Mouse (Mus musculus): ENCODE data around the gene Rhbdl1. TPM values are rescaled to one million over a fixed set of nuclear protein-coding genes. Genes with fewer than 3 reads are reported as not detected.

Rhbdl1 gene
- polyA plus RNA-seq, 1 experiment from 2014 or later, result 1.7 TPM

- Histone ChIP-seq H3K4me2 (ENCODE audit: low read depth, low read length) (peak overlapping the region; percentile 93), H3K27ac (ENCODE audit: low read length) (no peak overlapping the region; the same call in 1 of the 2 replicates), H3K9me3 (replicated peaks; ENCODE audit: control insufficient read depth, low read length) (no peaks in the 10 kb centered on the region), H3K4me1 (ENCODE audit: control insufficient read depth, insufficient read depth, low read length) (peaks cover 25% of the 10 kb centered on the region), H3K36me3 (ENCODE audit: control insufficient read depth, insufficient read depth) (no peaks in the 10 kb centered on the region), H3K4me3 (ENCODE audit: low read length) (peak overlapping the region; percentile 92), H3K9ac (ENCODE audit: low read length) (peak overlapping the region; percentile 84), H3K27me3 (ENCODE audit: control insufficient read depth, insufficient read depth, low read length) (no peaks in the 10 kb centered on the region)
- WGBS, result 3% methylated on average over 37 of the region's 37 CpGs
- ATAC-seq (replicated peaks; ENCODE audit: extremely low read depth, insufficient read depth, low FRiP score), result no peak
These were observed 40.8 kb downstream of the Rhbdl1 start for GRCm38 (mm10) chr17:25796211-25796771.

DNA sequence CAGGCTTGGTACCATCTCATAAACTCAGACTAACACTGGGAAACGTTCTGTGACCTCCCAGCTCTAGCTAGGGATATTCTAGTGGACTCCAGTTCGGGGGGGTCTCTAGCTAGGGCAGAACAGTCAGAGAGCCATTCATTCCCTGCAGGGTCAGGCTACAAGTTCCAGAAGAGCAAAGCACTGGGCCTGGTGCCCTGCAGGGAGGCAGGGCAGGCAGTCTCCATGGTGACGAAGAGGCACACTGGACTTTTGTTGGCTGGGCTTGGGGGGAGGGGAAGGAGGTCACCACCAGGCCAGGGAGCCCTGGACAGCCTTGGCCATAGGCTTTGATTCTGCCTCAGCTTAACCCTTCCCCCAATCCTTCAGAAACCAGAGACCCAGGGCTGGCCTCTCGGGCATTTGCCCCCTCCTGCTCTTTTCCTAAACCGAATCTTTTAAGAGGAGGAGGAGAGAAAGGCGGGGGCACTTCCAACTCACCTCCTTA is 41.4 kb downstream of the Rhbdl1 start, which contains the start of gene AC134908.4:
AC134908.4 (minus strand) TSS at position 51 of the 484 bp plus-strand sequence.
- Histone ChIP-seq H3K4me1 (ENCODE audit: control insufficient read depth, insufficient read depth, low read length) (peaks cover 31% of the 10 kb centered on the region), H3K9ac (ENCODE audit: low read length) (peak within 1 kb of the TSS; percentile 84), H3K4me3 (ENCODE audit: low read length) (peak within 1 kb of the TSS; percentile 92), H3K27ac (ENCODE audit: low read length) (no peak within 1 kb of the TSS; the same call in 1 of the 2 replicates), H3K9me3 (replicated peaks; ENCODE audit: control insufficient read depth, low read length) (no peaks in the 10 kb centered on the region), H3K4me2 (ENCODE audit: low read depth, low read length) (peak within 1 kb of the TSS; percentile 93), H3K27me3 (ENCODE audit: control insufficient read depth, insufficient read depth, low read length) (no peaks in the 10 kb centered on the region), H3K36me3 (ENCODE audit: control insufficient read depth, insufficient read depth) (no peaks in the 10 kb centered on the region)
- ATAC-seq (replicated peaks; ENCODE audit: extremely low read depth, insufficient read depth, low FRiP score), result no peak
- WGBS, result 32% methylated on average over 6 of the region's 6 CpGs

GRCm38 (mm10) chr17:25794998-25795397 is 42.1 kb downstream of the Rhbdl1 start:
- WGBS, result 85% methylated on average over 17 of the region's 17 CpGs
- Histone ChIP-seq H3K4me2 (ENCODE audit: low read depth, low read length) (no peak overlapping the region), H3K27me3 (ENCODE audit: control insufficient read depth, insufficient read depth, low read length) (no peaks in the 10 kb centered on the region), H3K36me3 (ENCODE audit: control insufficient read depth, insufficient read depth) (no peaks in the 10 kb centered on the region), H3K27ac (ENCODE audit: low read length) (no peak overlapping the region), H3K4me1 (ENCODE audit: control insufficient read depth, insufficient read depth, low read length) (peaks cover 31% of the 10 kb centered on the region), H3K9me3 (replicated peaks; ENCODE audit: control insufficient read depth, low read length) (no peaks in the 10 kb centered on the region), H3K4me3 (ENCODE audit: low read length) (no peak overlapping the region), H3K9ac (ENCODE audit: low read length) (no peak overlapping the region)
- no peak for ATAC-seq (replicated peaks; ENCODE audit: extremely low read depth, insufficient read depth, low FRiP score)

DNA sequence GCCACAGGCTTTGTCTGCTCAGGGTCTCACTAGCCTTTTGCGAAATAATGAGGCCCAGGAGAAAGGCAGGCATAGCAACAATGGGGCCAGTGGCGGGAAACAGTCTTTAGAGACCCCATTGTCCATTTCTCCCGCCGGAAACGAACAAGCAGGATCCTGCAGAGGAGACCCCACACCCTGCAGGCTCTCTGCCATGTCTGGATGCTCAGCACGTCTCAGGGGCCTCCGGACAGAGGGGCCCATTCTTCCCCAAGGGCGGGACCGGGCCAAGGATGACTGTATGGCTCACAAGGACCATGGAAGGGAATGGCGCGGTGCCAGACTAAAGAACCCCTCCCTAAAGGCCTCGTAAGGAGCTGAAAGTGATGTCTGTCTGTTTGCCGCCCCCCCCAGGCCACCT is 42.9 kb downstream of the Rhbdl1 start:
- Histone ChIP-seq H3K4me1 (ENCODE audit: control insufficient read depth, insufficient read depth, low read length) (peaks cover 31% of the 10 kb centered on the region), H3K4me2 (ENCODE audit: low read depth, low read length) (no peak overlapping the region), H3K27ac (ENCODE audit: low read length) (0 out of 2 replicates have a peak overlapping the region, but pooled peaks have one; percentile 6), H3K9ac (ENCODE audit: low read length) (no peak overlapping the region), H3K27me3 (ENCODE audit: control insufficient read depth, insufficient read depth, low read length) (no peaks in the 10 kb centered on the region), H3K9me3 (replicated peaks; ENCODE audit: control insufficient read depth, low read length) (no peaks in the 10 kb centered on the region), H3K4me3 (ENCODE audit: low read length) (no peak overlapping the region), H3K36me3 (ENCODE audit: control insufficient read depth, insufficient read depth) (no peaks in the 10 kb centered on the region)
- ATAC-seq (replicated peaks; ENCODE audit: extremely low read depth, insufficient read depth, low FRiP score), result no peak
- 76% methylated on average over 13 of the region's 13 CpGs for WGBS

DNA sequence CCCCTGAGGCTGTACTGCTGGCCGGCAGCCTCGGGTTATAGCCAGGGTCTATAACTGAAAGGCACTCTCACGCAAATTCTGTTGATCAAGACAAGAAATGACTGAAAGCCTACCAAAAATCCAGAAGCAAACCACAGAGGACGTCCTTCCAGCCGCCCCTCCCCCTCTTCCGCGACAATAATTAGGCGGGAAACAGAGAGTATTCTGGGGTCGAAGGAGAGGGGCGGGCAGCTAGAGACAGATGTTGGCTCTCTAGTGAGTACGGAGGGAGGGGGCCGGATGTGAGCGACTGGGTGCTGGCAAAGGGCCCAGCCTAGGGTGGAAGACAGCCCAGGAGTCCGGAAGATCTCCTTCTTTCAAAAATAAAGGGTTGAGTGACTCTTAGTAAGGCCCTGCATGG is 44.5 kb downstream of the Rhbdl1 start, which contains the start of gene Fam173a:
Fam173a (minus strand) TSS at position 287 of the 400 bp plus-strand sequence.
- WGBS, result under 1% methylated on average over 14 of the region's 14 CpGs
- H3K27me3 ChIP-seq (ENCODE audit: control insufficient read depth, insufficient read depth, low read length), result no peaks in the 10 kb centered on the region
- ATAC-seq (replicated peaks; ENCODE audit: extremely low read depth, insufficient read depth, low FRiP score), result peak; percentile 76
- peak within 1 kb of the TSS; percentile 91 for H3K4me3 ChIP-seq (ENCODE audit: low read length)
- peak within 1 kb of the TSS; percentile 95 for H3K27ac ChIP-seq (ENCODE audit: low read length)
- peak within 1 kb of the TSS; percentile 96 for H3K4me2 ChIP-seq (ENCODE audit: low read depth, low read length)
- no peaks in the 10 kb centered on the region for H3K36me3 ChIP-seq (ENCODE audit: control insufficient read depth, insufficient read depth)
- H3K4me1 ChIP-seq (ENCODE audit: control insufficient read depth, insufficient read depth, low read length), result peaks cover 31% of the 10 kb centered on the region
- H3K9me3 ChIP-seq (replicated peaks; ENCODE audit: control insufficient read depth, low read length), result no peaks in the 10 kb centered on the region
- H3K9ac ChIP-seq (ENCODE audit: low read length), result peak within 1 kb of the TSS; percentile 91

- H3K4me3 ChIP-seq (ENCODE audit: low read length), result peak overlapping the region; percentile 91
These were observed 45.1 kb downstream of the Rhbdl1 start for GRCm38 (mm10) chr17:25791843-25792527.

GRCm38 (mm10) chr17:25791320-25791842 is 45.7 kb downstream of the Rhbdl1 start:
- Histone ChIP-seq H3K9ac (ENCODE audit: low read length) (peak overlapping the region; percentile 91), H3K27me3 (ENCODE audit: control insufficient read depth, insufficient read depth, low read length) (no peaks in the 10 kb centered on the region), H3K4me2 (ENCODE audit: low read depth, low read length) (peak overlapping the region; percentile 96), H3K36me3 (ENCODE audit: control insufficient read depth, insufficient read depth) (no peaks in the 10 kb centered on the region), H3K4me1 (ENCODE audit: control insufficient read depth, insufficient read depth, low read length) (peaks cover 26% of the 10 kb centered on the region), H3K4me3 (ENCODE audit: low read length) (peak overlapping the region; percentile 91), H3K9me3 (replicated peaks; ENCODE audit: control insufficient read depth, low read length) (no peaks in the 10 kb centered on the region), H3K27ac (ENCODE audit: low read length) (peak overlapping the region; percentile 95; the same call in 1 of the 2 replicates)
- no peak for ATAC-seq (replicated peaks; ENCODE audit: extremely low read depth, insufficient read depth, low FRiP score)
- WGBS, result 28% methylated on average over 19 of the region's 19 CpGs

More at GRCm38 (mm10) chr17:25791843-25792527, 45.1 kb downstream of the Rhbdl1 start:
- Histone ChIP-seq H3K9ac (ENCODE audit: low read length) (peak overlapping the region; percentile 91), H3K27me3 (ENCODE audit: control insufficient read depth, insufficient read depth, low read length) (no peaks in the 10 kb centered on the region), H3K36me3 (ENCODE audit: control insufficient read depth, insufficient read depth) (no peaks in the 10 kb centered on the region), H3K27ac (ENCODE audit: low read length) (peak overlapping the region; percentile 95), H3K4me1 (ENCODE audit: control insufficient read depth, insufficient read depth, low read length) (peaks cover 27% of the 10 kb centered on the region), H3K4me2 (ENCODE audit: low read depth, low read length) (peak overlapping the region; percentile 96), H3K9me3 (replicated peaks; ENCODE audit: control insufficient read depth, low read length) (no peaks in the 10 kb centered on the region)
- WGBS, result under 1% methylated on average over 45 of the region's 45 CpGs
- ATAC-seq (replicated peaks; ENCODE audit: extremely low read depth, insufficient read depth, low FRiP score), result peak; percentile 59

GRCm38 (mm10) chr17:25786781-25787504 is 50.2 kb downstream of the Rhbdl1 start:
- Histone ChIP-seq H3K4me2 (ENCODE audit: low read depth, low read length) (no peak overlapping the region), H3K27ac (ENCODE audit: low read length) (no peak overlapping the region), H3K36me3 (ENCODE audit: control insufficient read depth, insufficient read depth) (peaks cover 8% of the 10 kb centered on the region), H3K9ac (ENCODE audit: low read length) (no peak overlapping the region), H3K4me3 (ENCODE audit: low read length) (no peak overlapping the region), H3K27me3 (ENCODE audit: control insufficient read depth, insufficient read depth, low read length) (no peaks in the 10 kb centered on the region), H3K9me3 (replicated peaks; ENCODE audit: control insufficient read depth, low read length) (no peaks in the 10 kb centered on the region), H3K4me1 (ENCODE audit: control insufficient read depth, insufficient read depth, low read length) (peaks cover 31% of the 10 kb centered on the region)
- no peak for ATAC-seq (replicated peaks; ENCODE audit: extremely low read depth, insufficient read depth, low FRiP score)
- 88% methylated on average over 9 of the region's 9 CpGs for WGBS
